Mouse (Mus musculus) cerebral cortex, adult 2 months (tissue): Measurements from ENCODE around the gene Sys1.

Source experiments
- WGBS: fragments of 180-500 bp; shearing (Covaris S2); methylation state at CpG from one replicate; pipeline ENCODE4 v1.1.7; 2018; 5-methylcytosine and 5-hydroxymethylcytosine counted together

Gene Sys1

DNA sequence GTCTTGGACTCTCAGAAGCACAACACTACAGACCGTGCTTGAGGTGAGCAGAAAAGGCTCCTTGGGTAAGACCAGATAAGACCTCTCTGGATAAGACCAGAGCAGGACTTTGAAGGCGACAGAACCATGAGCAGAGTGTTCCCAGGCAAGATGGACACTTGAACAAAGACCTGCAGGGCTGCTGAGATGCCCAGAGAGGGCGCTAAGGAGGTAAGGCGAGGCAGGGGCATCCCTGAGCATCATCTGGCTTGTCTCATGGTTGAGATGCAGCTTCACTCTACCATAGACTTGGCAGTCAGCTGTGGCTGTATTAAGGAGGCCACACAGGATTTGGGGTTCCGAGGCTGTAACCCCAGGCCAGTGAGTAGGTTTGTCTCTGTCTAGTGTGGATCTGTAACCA is 42.6 kb downstream of the Sys1 start:
- 77% methylated on average over 5 of the region's 5 CpGs for WGBS

DNA sequence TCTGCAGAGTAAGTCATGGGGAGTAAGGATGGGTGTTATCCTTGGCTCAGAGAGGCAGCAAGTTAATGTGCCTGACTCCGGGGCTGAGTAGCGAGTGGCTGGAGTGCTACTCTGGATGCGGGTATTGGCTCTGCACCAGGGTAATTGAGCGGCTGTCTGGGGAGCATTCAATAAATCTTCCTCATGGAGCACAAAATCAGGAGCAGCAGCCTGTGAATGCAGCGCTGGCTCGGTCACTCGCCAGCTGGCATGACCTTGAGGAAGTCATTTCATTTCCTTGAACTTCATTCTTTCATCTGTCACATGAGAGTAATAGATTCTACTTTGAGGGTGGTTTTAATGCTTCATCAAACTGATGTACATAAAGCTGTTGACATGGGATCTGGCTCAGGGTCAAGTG is 43.7 kb downstream of the Sys1 start:
- 78% methylated on average over 7 of the region's 7 CpGs for whole genome bisulfite sequencing

DNA sequence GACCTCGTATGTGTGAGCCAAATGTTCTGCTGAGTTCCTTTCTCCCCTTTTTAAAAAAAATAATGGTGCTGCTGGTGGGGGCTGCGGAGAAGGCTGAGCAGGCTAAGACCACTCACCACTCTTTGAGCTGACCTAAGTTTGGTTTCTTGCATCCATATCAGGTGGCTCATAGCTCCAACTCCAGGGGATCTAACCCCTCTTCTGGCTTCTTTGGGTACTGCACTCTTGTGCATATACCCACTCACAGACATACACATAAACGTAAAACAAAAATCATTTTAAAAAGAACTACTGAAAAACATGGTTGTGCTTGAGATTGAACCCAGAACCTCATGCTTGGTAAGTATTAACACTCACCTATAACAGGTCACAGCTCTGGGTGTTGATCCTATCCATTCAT is 48.2 kb downstream of the Sys1 start:
- 96% methylated on average over 3 of the region's 3 CpGs for WGBS

DNA sequence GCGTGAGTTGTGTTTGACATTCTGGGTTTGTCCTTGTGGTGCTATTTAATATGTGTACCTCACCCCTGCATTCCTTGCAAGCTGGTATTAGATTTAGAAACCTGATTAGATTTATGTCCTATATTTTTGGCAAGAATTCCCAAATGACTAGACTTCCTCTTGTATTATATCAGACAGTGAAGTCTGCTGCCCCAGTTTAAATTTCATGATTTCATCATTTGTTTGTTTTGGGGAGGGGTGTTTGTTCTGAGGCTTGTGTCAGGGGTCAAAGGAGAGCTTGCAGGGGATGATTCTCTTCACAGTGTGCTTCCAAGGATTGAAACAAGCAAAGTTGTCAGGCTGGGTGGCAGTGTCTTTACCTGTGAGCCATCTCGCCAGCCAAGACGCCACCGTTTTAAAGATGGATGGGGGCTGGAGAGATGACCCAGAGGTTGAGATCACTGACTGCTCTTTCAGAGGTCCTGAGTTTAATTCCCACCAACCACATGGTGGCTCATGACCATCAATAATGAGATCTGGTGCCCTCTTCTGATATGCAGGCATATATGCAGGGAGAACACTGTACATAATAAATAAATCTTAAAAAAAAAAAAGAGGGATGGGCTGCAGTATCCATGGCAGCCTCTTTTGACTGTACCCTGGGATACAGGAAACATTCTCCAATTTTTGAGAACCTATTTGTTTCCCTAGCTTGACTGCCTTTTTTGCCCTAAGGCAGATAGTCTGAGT is 49.0 kb downstream of the Sys1 start:
- WGBS: 92% methylated on average over 4 of the region's 4 CpGs

DNA sequence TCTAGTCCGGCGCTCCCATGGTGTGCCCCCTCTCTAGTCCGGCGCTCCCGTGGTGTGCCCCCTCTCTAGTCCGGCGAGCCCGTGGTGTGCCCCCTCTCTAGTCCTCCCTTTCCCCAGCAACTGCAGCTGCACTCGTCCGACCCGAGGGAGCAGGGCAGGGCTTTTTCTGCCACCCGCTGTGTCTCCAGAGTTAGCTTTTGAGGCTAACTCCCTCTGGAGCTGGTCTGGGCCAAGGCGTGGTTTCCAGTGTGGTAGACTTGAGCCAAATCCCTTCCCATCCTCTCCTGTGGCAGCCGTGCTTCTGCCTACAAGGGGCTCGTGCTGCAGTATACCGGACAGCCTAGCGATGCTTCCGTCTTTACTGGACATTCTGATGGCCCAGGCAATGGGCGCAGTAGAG is 51.0 kb downstream of the Sys1 start:
- 84% methylated on average over 19 of the region's 19 CpGs for WGBS

DNA sequence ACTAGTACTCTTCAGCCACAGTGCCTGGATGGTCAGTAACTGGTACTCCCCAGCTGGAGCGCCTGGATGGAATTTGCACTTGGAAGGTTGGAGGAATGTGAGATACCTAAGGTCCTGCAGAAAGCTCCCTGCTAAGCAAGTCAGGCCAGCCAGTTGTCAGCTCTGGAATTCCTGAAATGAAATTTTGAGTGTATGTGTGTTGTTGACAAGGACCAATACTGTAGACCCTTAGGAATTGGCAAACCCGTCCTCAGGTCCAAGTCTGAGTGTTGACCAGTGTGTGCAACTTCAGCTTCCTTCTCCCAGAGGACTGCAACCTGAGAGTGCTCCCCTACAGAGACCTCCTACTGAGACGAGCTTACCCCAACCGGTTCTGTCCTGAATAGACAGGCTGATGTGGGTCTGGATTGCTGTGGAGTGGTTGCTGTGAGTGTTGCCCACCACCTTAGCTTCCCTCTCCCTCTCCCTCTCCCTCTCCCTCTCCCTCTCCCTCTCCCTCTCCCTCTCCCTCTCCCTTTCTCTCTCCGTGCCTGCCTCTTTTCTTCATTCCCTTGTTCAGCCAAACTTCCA is 53.9 kb downstream of the Sys1 start:
- 68% methylated on average over 4 of the region's 5 CpGs for WGBS

DNA sequence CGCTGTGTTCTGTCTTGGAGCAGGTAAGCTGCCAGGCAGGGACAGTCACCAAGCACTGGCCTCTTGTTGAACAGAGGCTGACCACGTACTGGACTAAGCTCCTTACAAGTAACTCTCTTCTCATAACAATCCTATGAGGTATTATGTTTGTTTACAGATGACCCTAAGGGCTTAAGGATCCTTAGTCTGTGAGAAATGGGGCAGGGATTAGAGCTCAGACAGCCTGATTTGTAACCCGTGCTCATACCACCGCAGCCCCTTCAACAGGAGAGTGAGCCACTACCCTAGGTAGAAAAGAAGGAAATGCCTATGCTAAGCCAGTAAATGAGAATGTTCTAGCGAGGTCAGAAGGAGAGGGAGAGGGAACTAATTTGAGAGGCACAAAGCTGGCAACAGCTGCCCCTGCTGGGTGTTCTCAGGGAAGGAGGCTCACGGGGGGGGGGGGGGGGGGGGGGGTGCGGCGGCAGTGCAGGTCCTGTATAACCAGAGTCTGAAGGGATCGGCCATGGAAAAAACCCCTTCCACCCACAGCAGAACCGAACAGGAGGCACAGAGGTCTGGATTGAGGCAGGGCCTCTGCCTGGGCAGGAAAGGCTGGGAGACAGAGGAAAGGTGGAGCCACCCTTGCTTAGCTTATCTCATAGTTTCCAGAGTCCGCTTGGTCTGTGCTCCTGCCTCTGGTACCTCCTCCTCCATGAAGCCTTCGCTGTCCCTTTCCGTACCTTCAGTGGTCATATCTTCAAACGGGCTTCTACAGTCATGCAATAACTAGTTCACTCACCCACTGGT is 55.6 kb downstream of the Sys1 start:
- WGBS: 76% methylated on average over 11 of the region's 14 CpGs

DNA sequence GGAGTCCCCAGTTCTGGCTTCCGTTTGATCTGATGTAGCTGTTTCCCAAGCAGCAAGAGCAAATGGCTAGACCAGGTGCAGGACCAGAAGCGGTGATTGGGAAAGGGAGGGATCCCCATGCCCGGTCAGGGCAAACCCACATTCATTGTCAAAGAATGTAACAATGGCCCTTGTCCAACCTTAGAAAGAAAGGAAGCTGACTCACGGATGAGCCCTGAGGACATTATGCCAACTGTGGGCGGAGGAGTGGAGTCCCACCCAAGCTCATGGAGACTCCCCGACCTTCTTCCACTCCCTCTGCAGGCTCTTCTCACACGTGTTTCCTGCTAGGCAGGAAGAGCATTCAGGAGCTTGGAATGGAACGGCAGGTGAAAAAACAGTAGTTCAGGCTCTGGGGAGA is 56.6 kb downstream of the Sys1 start:
- 57% methylated on average over 8 of the region's 8 CpGs for WGBS

DNA sequence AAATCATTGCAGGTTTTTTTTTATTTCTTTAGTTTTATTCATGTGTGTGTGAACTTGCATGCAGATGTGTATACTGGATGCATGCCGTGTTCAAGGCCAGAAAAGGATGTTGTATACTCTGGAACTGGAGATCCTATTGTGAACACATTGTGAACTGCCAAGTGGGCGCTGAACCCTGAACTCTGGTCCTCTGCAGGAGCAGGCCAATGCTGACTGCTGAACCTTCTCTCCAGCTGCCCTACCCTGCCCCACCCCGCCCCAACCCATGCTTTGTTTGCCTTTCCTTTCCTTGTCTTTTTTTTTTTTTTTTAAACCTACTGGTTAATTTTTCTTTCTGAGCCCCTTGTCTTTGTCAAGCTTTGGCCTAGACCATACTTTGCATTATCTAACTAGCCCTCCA is 58.2 kb downstream of the Sys1 start:
- 73% methylated on average over 3 of the region's 3 CpGs for WGBS

DNA sequence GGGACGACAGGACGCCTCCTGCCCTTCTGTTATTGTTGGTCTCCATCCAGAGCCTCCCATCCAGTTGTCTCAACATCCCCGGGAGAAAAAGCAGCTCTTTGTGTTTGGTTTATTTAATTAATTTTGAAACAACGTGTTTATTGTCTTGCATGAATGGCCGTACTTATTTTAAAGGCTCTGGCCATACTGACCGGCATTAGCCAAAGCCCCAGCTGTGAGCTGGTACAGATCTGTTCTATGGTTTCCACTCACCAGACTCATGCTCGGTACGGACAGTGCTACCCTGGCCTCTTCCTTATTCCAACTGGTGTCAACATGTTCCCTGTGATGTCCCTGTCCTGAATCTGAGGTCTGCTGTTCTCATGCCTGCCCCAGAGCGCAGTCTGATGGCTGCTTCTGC is 59.1 kb downstream of the Sys1 start:
- 70% methylated on average over 9 of the region's 9 CpGs for WGBS

DNA sequence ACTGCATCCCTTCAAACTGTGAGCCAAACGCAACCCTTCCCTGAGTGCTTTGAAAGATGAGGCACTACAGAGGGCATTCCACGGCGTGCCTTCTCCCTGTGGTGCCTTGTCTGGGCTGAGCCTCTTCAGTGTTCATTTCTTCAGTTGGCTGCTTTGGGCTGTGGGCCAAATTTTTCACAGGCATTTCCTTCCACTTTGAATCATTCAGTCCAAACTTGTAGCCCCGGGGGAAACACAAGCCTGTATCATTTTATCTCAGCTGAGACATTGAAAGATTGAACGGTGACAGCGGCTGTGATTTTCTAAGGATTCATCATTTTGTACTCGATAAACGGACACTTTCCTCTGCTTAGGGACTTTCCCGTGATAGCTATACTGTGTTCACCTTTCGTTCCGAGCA is 59.8 kb downstream of the Sys1 start:
- whole genome bisulfite sequencing: 85% methylated on average over 11 of the region's 11 CpGs

DNA sequence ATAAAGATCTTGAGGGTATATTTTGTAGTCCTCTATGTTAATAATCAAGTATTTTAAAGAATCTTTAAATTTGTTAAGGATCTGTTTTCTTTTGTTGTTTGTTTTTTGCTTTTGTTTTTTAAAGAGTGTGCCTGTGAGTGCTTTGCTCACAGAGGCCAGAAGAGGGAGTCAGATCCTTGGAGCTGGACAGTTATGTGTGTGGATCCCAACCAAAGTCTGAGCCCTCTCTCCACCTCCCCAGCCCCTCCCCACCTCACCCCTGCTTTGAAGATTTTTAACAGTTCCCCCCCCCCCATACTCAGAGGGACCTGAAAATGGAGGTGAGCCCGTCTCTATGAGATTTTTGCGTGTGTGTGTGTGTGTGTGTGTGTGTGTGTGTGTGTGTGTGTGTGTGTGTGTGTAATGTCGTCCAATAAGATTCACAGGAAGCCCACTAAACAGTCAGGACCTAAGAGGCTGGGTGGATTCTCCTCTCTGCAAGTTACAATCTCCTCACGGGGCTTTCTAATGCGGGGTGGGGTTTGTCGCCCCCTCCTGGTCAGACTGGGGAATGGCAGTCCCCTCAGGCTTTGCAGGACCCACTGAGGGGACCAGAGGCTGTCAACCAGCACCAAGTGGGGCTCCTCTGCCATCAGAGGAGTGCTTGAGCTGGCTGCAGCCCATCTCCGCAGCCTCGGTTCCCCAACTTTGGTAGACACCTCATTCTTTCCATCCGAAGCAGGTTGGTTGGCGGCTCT is 60.9 kb downstream of the Sys1 start:
- WGBS: 42% methylated on average over 10 of the region's 10 CpGs

DNA sequence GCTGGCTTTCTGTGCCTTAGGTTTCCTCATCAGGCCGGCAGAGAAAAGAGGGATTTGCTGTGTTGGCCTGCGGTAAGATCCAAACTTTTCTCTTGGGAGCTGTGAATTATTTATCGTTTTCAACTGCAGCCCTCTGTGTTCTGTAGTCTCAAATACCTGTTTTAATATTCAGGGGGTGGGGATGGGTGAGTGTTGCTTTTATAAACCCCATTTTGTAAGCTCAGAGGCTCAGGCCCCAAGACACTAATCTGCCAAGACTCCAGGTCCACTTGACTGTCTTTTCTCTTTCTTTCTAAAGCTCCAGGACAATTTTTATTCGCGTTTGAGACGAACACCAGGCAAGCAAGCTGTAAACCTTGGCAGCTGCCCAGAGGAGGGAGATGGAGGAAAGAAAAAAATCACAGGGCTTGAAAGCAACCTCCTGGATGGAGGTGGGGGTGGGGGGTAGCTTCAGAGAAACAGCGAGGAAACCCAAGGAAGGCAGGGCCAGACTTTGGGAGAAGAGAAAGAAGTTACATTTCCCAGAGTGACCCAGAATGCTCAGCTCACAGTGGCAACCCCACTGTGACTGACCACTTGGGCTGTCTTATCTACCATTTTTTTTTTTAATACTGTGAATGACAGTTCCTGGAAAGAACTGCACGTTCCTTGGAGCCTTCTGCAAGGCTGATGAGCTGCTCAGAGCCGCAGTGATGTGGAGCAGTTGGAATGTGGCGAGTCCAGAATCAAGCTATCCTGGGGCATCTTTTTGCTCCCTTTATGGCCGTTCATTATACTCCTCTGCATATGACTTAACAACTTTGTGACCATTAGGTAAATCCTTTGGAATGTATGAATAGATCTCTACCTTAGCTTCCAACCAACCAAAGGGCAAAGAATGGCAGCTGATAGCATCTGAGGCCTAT is 61.8 kb downstream of the Sys1 start:
- WGBS: 44% methylated on average over 11 of the region's 11 CpGs

DNA sequence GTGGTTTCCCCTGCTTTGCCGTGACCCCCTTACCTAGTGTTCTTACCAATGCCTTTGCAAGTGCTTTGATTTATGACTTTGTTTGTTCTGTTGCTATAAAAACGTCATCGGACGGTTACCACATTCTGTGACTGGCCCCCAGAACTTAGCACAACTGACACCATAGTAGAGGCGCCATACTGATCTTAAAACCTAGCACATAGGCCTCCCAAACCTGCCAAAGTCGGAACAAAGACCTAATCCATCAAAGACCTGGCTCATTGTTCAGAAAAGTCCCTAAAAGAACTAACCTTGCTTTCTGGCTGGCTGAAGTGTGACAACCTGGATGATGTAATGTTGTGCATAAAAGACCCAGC is 62.4 kb downstream of the Sys1 start:
- 83% methylated on average over 6 of the region's 6 CpGs for WGBS

DNA sequence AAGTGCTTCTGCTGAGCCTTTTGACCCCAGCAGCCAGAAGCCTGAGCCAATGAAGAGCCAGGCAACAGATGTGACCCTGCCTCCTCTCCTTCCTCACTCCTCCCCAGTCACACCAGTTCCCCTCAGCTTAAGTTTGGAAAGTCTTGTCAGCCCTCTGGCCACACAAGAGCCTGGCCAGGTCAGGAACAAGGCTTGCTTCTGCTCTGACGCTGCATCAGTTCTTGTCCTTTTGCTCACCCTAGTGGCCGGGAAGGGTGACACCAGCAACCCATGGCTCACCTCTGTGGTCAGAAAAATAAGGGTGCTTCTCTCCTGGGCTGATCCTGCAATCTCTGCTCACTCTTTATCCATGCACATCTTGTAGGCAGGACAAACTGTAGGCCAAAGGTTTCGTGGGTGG is 64.0 kb downstream of the Sys1 start:
- WGBS: 39% methylated on average over 3 of the region's 3 CpGs

DNA sequence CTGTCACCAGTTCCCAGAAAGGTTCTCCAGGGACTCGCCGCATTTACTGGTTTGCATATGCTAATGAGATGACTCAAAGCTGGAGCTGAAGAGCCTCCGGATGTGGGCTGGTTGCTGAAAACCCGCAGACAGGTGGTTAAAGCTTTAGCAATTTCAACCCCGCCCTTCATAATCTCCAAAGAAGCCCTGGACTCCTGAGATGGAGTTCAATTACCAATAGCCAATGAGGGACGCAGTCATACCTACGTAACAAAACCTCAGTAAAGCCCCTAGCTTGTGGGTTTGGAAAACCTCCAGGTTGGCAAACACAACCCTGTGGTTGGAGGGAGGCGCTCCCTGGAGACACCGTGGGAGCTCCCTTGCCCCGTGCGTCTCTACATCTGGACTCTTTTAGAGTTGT is 65.1 kb downstream of the Sys1 start:
- WGBS: 11% methylated on average over 11 of the region's 11 CpGs

DNA sequence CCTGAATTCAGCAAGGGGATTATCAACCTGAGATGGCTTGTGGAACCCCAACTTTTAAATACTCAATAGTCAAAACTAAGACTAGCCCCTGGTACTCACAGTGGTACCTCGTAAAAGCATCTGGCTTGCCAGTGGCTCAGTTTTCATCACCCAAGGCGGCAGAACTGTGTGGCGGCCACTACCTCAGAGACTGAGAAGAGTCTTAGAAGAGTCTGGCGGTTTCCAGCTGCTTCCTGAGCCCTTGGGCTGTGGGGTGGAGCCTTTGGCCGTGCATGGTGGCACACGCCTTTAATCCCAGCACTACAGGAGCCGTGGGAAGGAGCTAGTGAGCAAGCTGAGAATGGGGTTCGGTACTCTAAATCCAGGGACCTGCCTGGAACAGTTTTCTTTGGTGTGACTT is 65.5 kb downstream of the Sys1 start:
- WGBS: 33% methylated on average over 8 of the region's 8 CpGs

DNA sequence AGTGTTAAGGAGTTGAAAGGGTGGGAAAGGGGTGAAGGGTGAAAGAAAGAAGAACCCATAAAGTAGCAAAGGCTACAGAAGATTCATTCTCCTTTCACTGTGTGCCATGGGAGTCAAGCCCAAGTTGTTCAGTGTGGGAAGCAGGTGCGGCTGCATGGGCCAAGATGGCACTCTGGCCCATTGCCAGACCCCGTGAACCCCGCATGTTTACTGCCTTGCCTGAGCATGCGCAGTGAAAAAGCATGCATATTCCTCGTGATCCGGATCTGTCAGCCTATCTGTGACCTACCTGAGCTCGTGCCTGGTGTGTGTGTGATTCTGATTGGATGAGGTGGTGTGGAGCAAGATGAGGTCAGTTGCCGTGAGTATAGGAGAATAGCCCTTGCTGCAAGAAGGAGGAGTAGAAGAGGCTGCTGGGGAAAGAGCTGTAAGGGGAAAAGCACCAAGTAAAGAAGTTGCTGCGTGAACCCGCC is 66.6 kb downstream of the Sys1 start:
- 80% methylated on average over 10 of the region's 10 CpGs for WGBS

DNA sequence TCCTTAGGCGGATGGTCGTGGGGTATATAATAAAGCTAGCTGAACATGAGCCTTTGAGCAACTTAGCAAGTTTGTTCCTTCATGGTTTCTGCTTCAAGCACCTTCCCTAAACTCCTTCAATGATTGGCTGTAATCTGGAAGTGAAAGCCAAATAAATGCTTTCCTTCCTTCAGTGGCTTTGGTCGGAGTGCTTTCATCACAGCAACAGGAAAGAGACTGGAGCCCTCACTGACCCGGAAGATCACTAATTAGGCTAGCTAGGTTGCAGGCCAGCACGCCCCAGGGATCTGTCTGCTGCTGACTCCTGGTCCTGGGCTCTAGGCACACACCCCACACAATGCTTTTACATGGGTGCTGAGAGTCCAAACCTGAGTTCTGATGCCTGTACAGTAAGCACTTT is 71.8 kb downstream of the Sys1 start:
- 73% methylated on average over 5 of the region's 5 CpGs for WGBS
